Mouse (Mus musculus): ENCODE measurements around the gene Egln2. TPM values are rescaled to one million over a fixed set of nuclear protein-coding genes. Genes with fewer than 3 reads are reported as not detected.

The Egln2 gene
- polyA plus RNA-seq, 1 experiment = 107 TPM

GRCm38 (mm10) chr7:27165007-27165655, 1.5 kb downstream of the Egln2 start:
- 48% methylated on average over 23 of the region's 23 CpGs for WGBS
- H3K4me1 ChIP-seq (ENCODE audit: control insufficient read depth, insufficient read depth, low read length) = peaks cover 41% of the 10 kb centered on the region
- peak; percentile 41 for DNase-seq
- H3K4me3 ChIP-seq (replicated peaks; ENCODE audit: extremely low read depth, low read depth, low read length) = peak overlapping the region; percentile 75
- TF ChIP-seq CTCF (IDR thresholded peaks at IDR 0.05; ENCODE audit: insufficient read depth, low read length) (no peak), POLR2A (IDR thresholded peaks at IDR 0.05; ENCODE audit: borderline replicate concordance, extremely low read depth, low read depth, low read length) (peak; percentile 25; the same call in 1 of the 2 replicates)

- WGBS = 79% methylated on average over 33 of the region's 33 CpGs
- no peak for DNase-seq
Observed at GRCm38 (mm10) chr7:27164112-27164947, 2.3 kb downstream of the Egln2 start.

GRCm38 (mm10) chr7:27163450-27163805, 3.2 kb downstream of the Egln2 start:
- WGBS = 51% methylated on average over 5 of the region's 5 CpGs
- peaks cover 42% of the 10 kb centered on the region for H3K4me1 ChIP-seq (ENCODE audit: control insufficient read depth, insufficient read depth, low read length)
- DNase-seq = no peak
- H3K4me3 ChIP-seq (replicated peaks; ENCODE audit: extremely low read depth, low read depth, low read length) = no peak overlapping the region
- no peak for TF ChIP-seq POLR2A (IDR thresholded peaks at IDR 0.05; ENCODE audit: borderline replicate concordance, extremely low read depth, low read depth, low read length)

More at GRCm38 (mm10) chr7:27164112-27164947, 2.3 kb downstream of the Egln2 start:
- TF ChIP-seq CTCF (IDR thresholded peaks at IDR 0.05; ENCODE audit: insufficient read depth, low read length) = no peak
- TF ChIP-seq POLR2A (IDR thresholded peaks at IDR 0.05; ENCODE audit: borderline replicate concordance, extremely low read depth, low read depth, low read length) = no peak
- peaks cover 42% of the 10 kb centered on the region for H3K4me1 ChIP-seq (ENCODE audit: control insufficient read depth, insufficient read depth, low read length)
- peak overlapping the region; percentile 9 for H3K4me3 ChIP-seq (replicated peaks; ENCODE audit: extremely low read depth, low read depth, low read length)

- Histone ChIP-seq H3K4me3 (replicated peaks; ENCODE audit: extremely low read depth, low read depth, low read length) (no peak overlapping the region), H3K4me1 (ENCODE audit: control insufficient read depth, insufficient read depth, low read length) (peaks cover 42% of the 10 kb centered on the region)
- no peak for DNase-seq
- 62% methylated on average over 5 of the region's 5 CpGs for WGBS
- TF ChIP-seq POLR2A (IDR thresholded peaks at IDR 0.05; ENCODE audit: borderline replicate concordance, extremely low read depth, low read depth, low read length) = no peak
Observed at GRCm38 (mm10) chr7:27162780-27163449, 3.7 kb downstream of the Egln2 start.

- no peak for TF ChIP-seq CTCF (IDR thresholded peaks at IDR 0.05; ENCODE audit: insufficient read depth, low read length)
- no peak for TF ChIP-seq POLR2A (IDR thresholded peaks at IDR 0.05; ENCODE audit: borderline replicate concordance, extremely low read depth, low read depth, low read length)
- 69% methylated on average over 4 of the region's 4 CpGs for WGBS
- Histone ChIP-seq H3K4me1 (ENCODE audit: control insufficient read depth, insufficient read depth, low read length) (peaks cover 37% of the 10 kb centered on the region), H3K4me3 (replicated peaks; ENCODE audit: extremely low read depth, low read depth, low read length) (no peak overlapping the region)
- no peak for DNase-seq
Observed at GRCm38 (mm10) chr7:27161744-27162143, 4.9 kb downstream of the Egln2 start.

GRCm38 (mm10) chr7:27160921-27161320, 5.7 kb downstream of the Egln2 start:
- DNase-seq = no peak
- H3K4me3 ChIP-seq (replicated peaks; ENCODE audit: extremely low read depth, low read depth, low read length) = no peak overlapping the region
- WGBS = 56% methylated on average over 3 of the region's 3 CpGs
- TF ChIP-seq CTCF (IDR thresholded peaks at IDR 0.05; ENCODE audit: insufficient read depth, low read length) (no peak), POLR2A (IDR thresholded peaks at IDR 0.05; ENCODE audit: borderline replicate concordance, extremely low read depth, low read depth, low read length) (no peak)
- H3K4me1 ChIP-seq (ENCODE audit: control insufficient read depth, insufficient read depth, low read length) = peaks cover 37% of the 10 kb centered on the region

GRCm38 (mm10) chr7:27159882-27160281, 6.7 kb downstream of the Egln2 start:
- DNase-seq = peak; percentile 85
- H3K4me3 ChIP-seq (replicated peaks; ENCODE audit: extremely low read depth, low read depth, low read length) = no peak overlapping the region
- peaks cover 32% of the 10 kb centered on the region for H3K4me1 ChIP-seq (ENCODE audit: control insufficient read depth, insufficient read depth, low read length)
- TF ChIP-seq CTCF (IDR thresholded peaks at IDR 0.05; ENCODE audit: insufficient read depth, low read length) (peak; percentile 92), POLR2A (IDR thresholded peaks at IDR 0.05; ENCODE audit: borderline replicate concordance, extremely low read depth, low read depth, low read length) (peak; percentile 50; the same call in 1 of the 2 replicates)
- WGBS = 6% methylated on average over 8 of the region's 8 CpGs

- no peak for DNase-seq
- Histone ChIP-seq H3K4me1 (ENCODE audit: control insufficient read depth, insufficient read depth, low read length) (peaks cover 26% of the 10 kb centered on the region), H3K4me3 (replicated peaks; ENCODE audit: extremely low read depth, low read depth, low read length) (no peak overlapping the region)
- 89% methylated on average over 6 of the region's 6 CpGs for whole genome bisulfite sequencing
- TF ChIP-seq POLR2A (IDR thresholded peaks at IDR 0.05; ENCODE audit: borderline replicate concordance, extremely low read depth, low read depth, low read length) = no peak
- TF ChIP-seq CTCF (IDR thresholded peaks at IDR 0.05; ENCODE audit: insufficient read depth, low read length) = no peak
Observed at GRCm38 (mm10) chr7:27159256-27159655, 7.3 kb downstream of the Egln2 start.

GRCm38 (mm10) chr7:27158171-27158570, 8.4 kb downstream of the Egln2 start:
- Histone ChIP-seq H3K4me1 (ENCODE audit: control insufficient read depth, insufficient read depth, low read length) (peaks cover 22% of the 10 kb centered on the region), H3K4me3 (replicated peaks; ENCODE audit: extremely low read depth, low read depth, low read length) (no peak overlapping the region)
- no peak for TF ChIP-seq POLR2A (IDR thresholded peaks at IDR 0.05; ENCODE audit: borderline replicate concordance, extremely low read depth, low read depth, low read length)
- TF ChIP-seq CTCF (IDR thresholded peaks at IDR 0.05; ENCODE audit: insufficient read depth, low read length) = no peak
- 84% methylated on average over 9 of the region's 9 CpGs for WGBS
- DNase-seq = no peak
